ENCODE assay signal across 9 mouse cellular contexts in the genomic region with DNA sequence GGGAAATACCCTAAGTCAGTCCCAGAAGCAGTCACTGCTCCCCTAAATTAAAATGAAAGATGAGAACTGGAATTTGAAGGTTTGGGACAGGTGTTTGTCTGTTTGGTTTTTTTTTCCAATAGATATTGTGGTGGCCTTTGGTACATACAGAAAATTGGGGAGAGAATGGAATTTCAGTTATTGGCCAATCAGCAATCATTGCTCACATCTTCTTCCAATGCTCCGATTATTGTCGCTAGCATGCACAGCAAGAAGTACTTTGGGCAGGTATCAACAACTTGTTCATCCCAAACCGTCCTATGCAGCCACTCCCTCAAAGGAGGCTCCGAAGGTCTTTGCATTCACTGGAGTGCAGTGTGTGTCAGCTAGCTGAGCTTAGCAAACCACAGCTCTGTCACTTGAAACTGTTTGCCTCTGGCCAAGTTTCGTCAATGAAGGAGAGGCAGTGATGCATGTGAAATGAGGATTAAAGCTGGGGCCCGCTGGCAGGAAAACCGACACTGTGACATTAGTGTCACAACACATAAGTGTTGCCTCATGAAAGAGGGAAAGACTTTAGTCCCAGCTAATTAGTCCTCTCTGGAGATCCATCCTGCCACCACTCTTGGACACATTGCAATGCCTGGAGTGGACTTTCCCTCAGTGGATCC.
DNase-seq lines count a peak whose midpoint lies in the region; ATAC-seq lines count a peak whose summit lies in the region.
"Had no signal": no experiment of that assay in that cellular context is flagged by ENCODE, and none has a peak within 500 bp of the region (broad histone marks: within the 10 kb centered on the region; RNA-seq: fewer than 3 reads in every experiment).

No protein-coding gene starts in this region.

- H3K27me3 ChIP-seq in heart, embryonic 12.5 days (replicated peaks): no peaks in the 10 kb centered on the region

- H3K4me1 ChIP-seq in heart, embryonic 12.5 days (replicated peaks): no peaks in the 10 kb centered on the region

- H3K9me3 ChIP-seq in heart, embryonic 12.5 days (replicated peaks): no peaks in the 10 kb centered on the region
- H3K9me3 ChIP-seq: embryonic facial prominence, embryonic 15.5 days had no signal

- H3K36me3 ChIP-seq in heart, embryonic 12.5 days: no peaks in the 10 kb centered on the region
- H3K36me3 ChIP-seq: embryonic facial prominence, embryonic 15.5 days had no signal

- WGBS in heart, embryonic 12.5 days: 54% methylated on average over 7 of the region's 7 CpGs

- no peak for ATAC-seq in erythroid progenitor cell, adult 5-6 weeks (replicated peaks; ENCODE audit: low FRiP score, poor library complexity, severe bottlenecking)
- no peak for ATAC-seq in heart, embryonic 12.5 days (ENCODE audit: insufficient number of reproducible peaks, low FRiP score)
- ATAC-seq in frontal cortex, adult (ENCODE audit: low TSS enrichment): no peak

- H3K27ac ChIP-seq in heart, embryonic 12.5 days (ENCODE audit: poor library complexity, severe bottlenecking): no peak overlapping the region
- H3K27ac ChIP-seq: embryonic facial prominence, embryonic 15.5 days had no signal

- H3K4me3 ChIP-seq in heart, embryonic 12.5 days: no peak overlapping the region
- H3K4me3 ChIP-seq: embryonic facial prominence, embryonic 15.5 days had no signal

- no peak overlapping the region for H3K4me2 ChIP-seq in heart, embryonic 12.5 days
- H3K4me2 ChIP-seq: embryonic facial prominence, embryonic 15.5 days had no signal

- DNase-seq in right cerebral cortex, postnatal 4 days: peak; percentile 34
- no peak for DNase-seq in right cerebral cortex, postnatal 36 days (ENCODE audit: low spot score in 2 of 2)
- DNase-seq in gastrocnemius, adult 8-10 months (ENCODE audit: low spot score in 2 of 2): peak; percentile 33 to 64
- DNase-seq in kidney, postnatal 25 days: peak; percentile 3 to 39
- no peak for DNase-seq in ovary, adult 18-20 months (ENCODE audit: low spot score)

- H3K9ac ChIP-seq in heart, embryonic 12.5 days: no peak overlapping the region
- H3K9ac ChIP-seq: embryonic facial prominence, embryonic 15.5 days had no signal

Comparison
In these comparisons a context has a peak if more than half of its experiments do, and no peak if none do; other contexts are left out.
1. DNase-seq: peak in right cerebral cortex, postnatal 4 days (single experiment), gastrocnemius, adult 8-10 months (2 of 2) and kidney, postnatal 25 days (2 of 2); none in right cerebral cortex, postnatal 36 days (0 of 2) and ovary, adult 18-20 months (single experiment).